Mouse (Mus musculus): Measurements from ENCODE around the gene Spg7.
A peak's percentile ranks its signal among the peaks of the same experiment; 100 is the strongest.
"Not testable (repeated sequence)": the region's sequence is repeated elsewhere in the genome, so short reads cannot be mapped to it uniquely, and the experiment has no call there.

Spg7 gene

GRCm38 (mm10) chr8:123041008-123041773 is 21.6 kb upstream of the Spg7 start:
- peak; percentile 40 to 63 for DNase-seq (ENCODE audit: low spot score in 2 of 2)

GRCm38 (mm10) chr8:123041774-123042105 is 21.0 kb upstream of the Spg7 start:
- DNase-seq (ENCODE audit: low spot score in 2 of 2), result no peak

- peak; percentile 99 to 100 for DNase-seq (ENCODE audit: low spot score in 2 of 2)
Measured at GRCm38 (mm10) chr8:123042158-123042973, 20.4 kb upstream of the Spg7 start, which contains the start of gene Ankrd11. TSS of gene Ankrd11 (minus strand) at chr8:123042277.

- DNase-seq (ENCODE audit: low spot score in 2 of 2), result no peak
Measured at GRCm38 (mm10) chr8:123042974-123043625, 19.6 kb upstream of the Spg7 start.

- no peak for DNase-seq (ENCODE audit: low spot score in 2 of 2)
Measured at GRCm38 (mm10) chr8:123043941-123044340, 18.8 kb upstream of the Spg7 start.

GRCm38 (mm10) chr8:123044743-123045425 is 17.9 kb upstream of the Spg7 start:
- DNase-seq (ENCODE audit: low spot score in 2 of 2), result not testable (repeated sequence)

GRCm38 (mm10) chr8:123046706-123047105 is 16.0 kb upstream of the Spg7 start:
- no peak for DNase-seq (ENCODE audit: low spot score in 2 of 2)

- no peak for DNase-seq (ENCODE audit: low spot score in 2 of 2)
Measured at GRCm38 (mm10) chr8:123047827-123048226, 14.9 kb upstream of the Spg7 start.

GRCm38 (mm10) chr8:123048402-123048801 is 14.3 kb upstream of the Spg7 start:
- no peak for DNase-seq (ENCODE audit: low spot score in 2 of 2)

- DNase-seq (ENCODE audit: low spot score in 2 of 2), result no peak
Measured at GRCm38 (mm10) chr8:123051458-123051857, 11.3 kb upstream of the Spg7 start.

GRCm38 (mm10) chr8:123064072-123064471 is 1.3 kb downstream of the Spg7 start:
- no peak for DNase-seq (ENCODE audit: low spot score in 2 of 2)

GRCm38 (mm10) chr8:123064809-123065213 is 2.1 kb downstream of the Spg7 start:
- DNase-seq (ENCODE audit: low spot score in 2 of 2), result no peak

- peak; percentile 94 to 97 for DNase-seq (ENCODE audit: low spot score in 2 of 2)
Measured at GRCm38 (mm10) chr8:123065214-123066100, 2.7 kb downstream of the Spg7 start.

- DNase-seq (ENCODE audit: low spot score in 2 of 2), result no peak
Measured at GRCm38 (mm10) chr8:123066101-123066683, 3.5 kb downstream of the Spg7 start.

- DNase-seq (ENCODE audit: low spot score in 2 of 2), result no peak
Measured at GRCm38 (mm10) chr8:123071176-123071575, 8.4 kb downstream of the Spg7 start.

- no peak for DNase-seq (ENCODE audit: low spot score in 2 of 2)
Measured at GRCm38 (mm10) chr8:123077213-123077612, 14.5 kb downstream of the Spg7 start.

GRCm38 (mm10) chr8:123082993-123083392 is 20.3 kb downstream of the Spg7 start:
- DNase-seq (ENCODE audit: low spot score in 2 of 2), result no peak

GRCm38 (mm10) chr8:123083610-123084009 is 20.9 kb downstream of the Spg7 start:
- peak in 1 of 2 experiments; percentile 35 for DNase-seq (ENCODE audit: low spot score in 2 of 2)

GRCm38 (mm10) chr8:123087289-123087688 is 24.5 kb downstream of the Spg7 start:
- no peak for DNase-seq (ENCODE audit: low spot score in 2 of 2)

GRCm38 (mm10) chr8:123097216-123097615 is 34.5 kb downstream of the Spg7 start:
- DNase-seq (ENCODE audit: low spot score in 2 of 2), result peak in 1 of 2 experiments; percentile 20
